Mouse (Mus musculus) forebrain, embryonic 13.5 days (tissue): ENCODE results near the gene 2210010C04Rik. TPM values are rescaled to one million over a fixed set of nuclear protein-coding genes. Genes with fewer than 3 reads are reported as not detected.
"Not testable (repeated sequence)": the region's sequence is repeated elsewhere in the genome, so short reads cannot be mapped to it uniquely, and the experiment has no call there.

ENCODE experiments used
- ATAC-seq: fragments of 200-750 bp; cut with Nextera tagmentation; 2 replicates; pipeline ENCODE4 v1.8.0; 2017
- H3K27ac ChIP-seq: fragments of 300-500 bp; sonication (generic); 2 replicates; pipeline ENCODE4 v1.5.1; 2015; ENCODE audit warnings: inconsistent platforms, mild to moderate bottlenecking, moderate library complexity
- H3K27me3 ChIP-seq: fragments of 300-500 bp; sonication (generic); 2 replicates; pipeline ENCODE4 v1.6.1; 2015; ENCODE audit warnings: mild to moderate bottlenecking, inconsistent platforms
- H3K36me3 ChIP-seq: fragments of 300-500 bp; sonication (generic); 2 replicates; pipeline ENCODE4 v1.6.1; 2015; ENCODE audit warnings: mild to moderate bottlenecking, inconsistent platforms; ENCODE audit not compliant: poor library complexity, severe bottlenecking
- H3K4me1 ChIP-seq: fragments of 300-500 bp; sonication (generic); 2 replicates; pipeline ENCODE4 v1.6.1; 2015; ENCODE audit warnings: inconsistent platforms
- H3K4me2 ChIP-seq: fragments of 300-500 bp; sonication (generic); 2 replicates; pipeline ENCODE4 v1.6.1; 2015; ENCODE audit warnings: inconsistent platforms, mild to moderate bottlenecking, moderate library complexity
- H3K4me3 ChIP-seq: fragments of 300-500 bp; sonication (generic); 2 replicates; pipeline ENCODE4 v1.5.1; 2015; ENCODE audit warnings: mild to moderate bottlenecking, inconsistent platforms
- H3K9ac ChIP-seq: fragments of 300-500 bp; sonication (generic); 2 replicates; pipeline ENCODE4 v1.6.1; 2015; ENCODE audit warnings: mild to moderate bottlenecking, inconsistent platforms
- H3K9me3 ChIP-seq: fragments of 300-500 bp; sonication (generic); replicated peaks from 2 replicates; pipeline ENCODE4 v1.6.1; 2016; ENCODE audit warnings: inconsistent platforms
- polyA plus RNA-seq: library from polyadenylated mRNA; unstranded; fragments of >200 nt; fragmentation: Nextera tagmentation; extraction: Ambion mirVana; gene quantifications from 2 replicates; pipeline ENCODE4 v1.2.1, GENCODE M21; 2015

2210010C04Rik gene
- polyA plus RNA-seq, 1 experiment from 2014 or later: not detected

DNA sequence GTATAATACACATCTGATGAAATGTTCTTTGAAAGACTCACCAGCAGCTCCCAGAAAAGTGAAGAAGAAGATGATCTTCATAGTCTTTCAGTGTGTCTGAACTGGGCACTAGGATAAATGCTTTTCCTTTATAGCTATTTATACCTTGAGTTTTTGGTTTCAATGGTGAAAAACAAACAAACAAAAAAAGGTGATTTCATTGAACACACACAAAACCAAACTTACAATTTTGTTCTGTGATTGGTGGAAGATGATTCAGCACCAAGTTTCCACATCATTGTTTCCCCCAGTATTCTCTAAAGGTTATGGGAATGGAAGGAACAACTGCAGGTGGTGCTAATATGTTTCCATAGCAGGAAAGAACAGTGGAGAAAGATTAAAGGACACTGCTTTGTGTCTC is 35.9 kb downstream of the 2210010C04Rik start, which contains the start of gene Gm2663:
Gene Gm2663, minus strand, starts transcription at position 101 of the 400 bp plus-strand sequence.
- not testable (repeated sequence) for H3K4me3 ChIP-seq, ATAC-seq, H3K27me3 ChIP-seq, H3K4me2 ChIP-seq, H3K9ac ChIP-seq, H3K9me3 ChIP-seq, H3K27ac ChIP-seq, H3K4me1 ChIP-seq, H3K36me3 ChIP-seq

Other genes with a start within 250 kb of the 2210010C04Rik start
- not detected in 2 replicates for gene Moxd2, start 148.0 kb downstream of the 2210010C04Rik start, polyA plus RNA-seq
- gene Prss58, start 135.1 kb downstream of the 2210010C04Rik start, polyA plus RNA-seq: not detected in 2 replicates
- gene 1700074P13Rik, start 95.0 kb downstream of the 2210010C04Rik start, polyA plus RNA-seq: not detected in 2 replicates
- not detected in 2 replicates for gene Gm4744, start 83.6 kb downstream of the 2210010C04Rik start, polyA plus RNA-seq
- not detected in 2 replicates for gene 1810009J06Rik, start 70.8 kb downstream of the 2210010C04Rik start, polyA plus RNA-seq
- not detected in 2 replicates for gene Gm2663, start 36.0 kb downstream of the 2210010C04Rik start, polyA plus RNA-seq